Mouse (Mus musculus) liver, embryonic 14.5 days (tissue): ENCODE measurements around the gene Btf3.

Experiments used
- CTCF ChIP-seq: IDR thresholded peaks from 2 replicates; pipeline ENCODE4 v1.5.1; 2016; ENCODE audit warnings: antibody characterized with exemption, low read depth, control low read depth
- EP300 ChIP-seq: IDR thresholded peaks from 2 replicates; pipeline ENCODE4 v1.6.1; 2016; ENCODE audit warnings: antibody characterized with exemption, low read depth

GRCm38 (mm10) chr13:98291712-98292111 lies 25.1 kb downstream of the Btf3 start:
- TF ChIP-seq CTCF: no peak
- no peak for TF ChIP-seq EP300
